Mouse (Mus musculus) small intestine, adult 2 months (tissue): ENCODE data around the gene Fbll1.

ENCODE experiments used
- CTCF ChIP-seq: fragments of 200-500 bp; IDR thresholded peaks from 2 replicates; pipeline ENCODE4 v1.5.1; 2012; ENCODE audit warnings: low read depth, mild to moderate bottlenecking, control low read depth, inconsistent platforms, low read length, moderate library complexity, mixed read lengths; ENCODE audit not compliant: insufficient replicate concordance, insufficient read length; ENCODE audit errors: extremely low read depth
- POLR2A ChIP-seq: fragments of 200-500 bp; IDR thresholded peaks from 2 replicates; pipeline ENCODE4 v1.6.1; 2012; ENCODE audit warnings: low read depth, mild to moderate bottlenecking, control low read depth, inconsistent platforms, low read length, moderate library complexity

- TF ChIP-seq POLR2A (no peak), CTCF (no peak)
Measured at GRCm38 (mm10) chr11:35782444-35782843, 16.2 kb downstream of the Fbll1 start.
